Mouse (Mus musculus) heart, adult 2 months (tissue): ENCODE measurements at regions not wholly inside any gene's neighbourhood (a gene's known extent, or its start where the extent isn't known, plus 50 kb on each side); places are given as distances from the start of the nearest gene placed in this dataset.

Experiments used
- DNase-seq, 2 experiments: peaks; one replicate each; pipeline ENCODE4 v3.0.0; 2021
- H3K27ac ChIP-seq: fragments of 200-600 bp; 2 replicates; pipeline ENCODE4 v1.8.1; 2022
- H3K27me3 ChIP-seq: fragments of 200-500 bp; 2 replicates; pipeline ENCODE4 v1.6.1; 2012; ENCODE audit warnings: mild to moderate bottlenecking, low read length, inconsistent platforms, mixed read lengths; ENCODE audit not compliant: control insufficient read depth, insufficient read depth
- H3K36me3 ChIP-seq: fragments of 200-500 bp; 2 replicates; pipeline ENCODE4 v1.6.1; 2012; ENCODE audit warnings: low read length, inconsistent platforms; ENCODE audit not compliant: control insufficient read depth, insufficient read depth
- H3K4me1 ChIP-seq: fragments of 200-500 bp; 2 replicates; pipeline ENCODE4 v1.6.1; 2011; ENCODE audit warnings: low read length; ENCODE audit not compliant: control insufficient read depth, insufficient read depth
- H3K4me3 ChIP-seq: fragments of 200-600 bp; 2 replicates; pipeline ENCODE4 v1.8.1; 2022
- H3K79me2 ChIP-seq: fragments of 200-500 bp; replicated peaks from 2 replicates; pipeline ENCODE4 v1.6.1; 2012; ENCODE audit warnings: mild to moderate bottlenecking, inconsistent platforms, low read length, moderate library complexity, mixed read lengths; ENCODE audit not compliant: control insufficient read depth, insufficient read depth
- H3K9ac ChIP-seq: fragments of 200-500 bp; 2 replicates; pipeline ENCODE4 v1.6.1; 2012; ENCODE audit warnings: low read depth, mild to moderate bottlenecking, control low read depth, inconsistent platforms, low read length, mixed read lengths
- CTCF ChIP-seq: fragments of 200-600 bp; IDR thresholded peaks from 2 replicates; pipeline ENCODE4 v1.8.1; 2022; ENCODE audit warnings: antibody characterized with exemption, mild to moderate bottlenecking, moderate library complexity
- EP300 ChIP-seq: fragments of 200-500 bp; IDR thresholded peaks from 2 replicates; pipeline ENCODE4 v1.6.1; 2011; ENCODE audit warnings: low read depth, low read length, control low read depth; ENCODE audit not compliant: insufficient read depth
- POLR2A ChIP-seq: fragments of 200-500 bp; IDR thresholded peaks from 2 replicates; pipeline ENCODE4 v1.6.1; 2011; ENCODE audit warnings: mild to moderate bottlenecking, low read depth, low read length, control low read depth; ENCODE audit not compliant: insufficient read depth
- WGBS: fragments of 180-500 bp; shearing (Covaris S2); methylation state at CpG from one replicate; pipeline ENCODE4 v1.1.7; 2018; 5-methylcytosine and 5-hydroxymethylcytosine counted together
- intact Hi-C: fragments of 180-260 bp; cut with DNase I; formaldehyde crosslinking; loops from one replicate; pipeline ENCODE4 v1.15.1; 2025

GRCm38 (mm10) chr3:63534141-63534540, 50.5 kb upstream of the Gm34302 start:
- Histone ChIP-seq H3K27me3 (no peaks in the 10 kb centered on the region), H3K36me3 (no peaks in the 10 kb centered on the region), H3K79me2 (no peaks in the 10 kb centered on the region), H3K9ac (no peak overlapping the region), H3K27ac (no peak overlapping the region), H3K4me1 (no peaks in the 10 kb centered on the region), H3K4me3 (no peak overlapping the region)
- intact Hi-C loops = loop anchor here (10.0 kb wide), 2 partner anchors 169 to 609 kb away; no protein-coding TSS in a partner anchor
- WGBS = 31% methylated on average over 2 of the region's 2 CpGs
- TF ChIP-seq EP300 = no peak
- TF ChIP-seq POLR2A = no peak
- TF ChIP-seq CTCF = no peak
- no peak for DNase-seq
